Mouse (Mus musculus): ENCODE results near the gene Kdm4b. TPM values are rescaled to one million over a fixed set of nuclear protein-coding genes. Genes with fewer than 3 reads are reported as not detected.

Gene Kdm4b
- polyA plus RNA-seq, 1 experiment from 2014 or later = 43.6 TPM

DNA sequence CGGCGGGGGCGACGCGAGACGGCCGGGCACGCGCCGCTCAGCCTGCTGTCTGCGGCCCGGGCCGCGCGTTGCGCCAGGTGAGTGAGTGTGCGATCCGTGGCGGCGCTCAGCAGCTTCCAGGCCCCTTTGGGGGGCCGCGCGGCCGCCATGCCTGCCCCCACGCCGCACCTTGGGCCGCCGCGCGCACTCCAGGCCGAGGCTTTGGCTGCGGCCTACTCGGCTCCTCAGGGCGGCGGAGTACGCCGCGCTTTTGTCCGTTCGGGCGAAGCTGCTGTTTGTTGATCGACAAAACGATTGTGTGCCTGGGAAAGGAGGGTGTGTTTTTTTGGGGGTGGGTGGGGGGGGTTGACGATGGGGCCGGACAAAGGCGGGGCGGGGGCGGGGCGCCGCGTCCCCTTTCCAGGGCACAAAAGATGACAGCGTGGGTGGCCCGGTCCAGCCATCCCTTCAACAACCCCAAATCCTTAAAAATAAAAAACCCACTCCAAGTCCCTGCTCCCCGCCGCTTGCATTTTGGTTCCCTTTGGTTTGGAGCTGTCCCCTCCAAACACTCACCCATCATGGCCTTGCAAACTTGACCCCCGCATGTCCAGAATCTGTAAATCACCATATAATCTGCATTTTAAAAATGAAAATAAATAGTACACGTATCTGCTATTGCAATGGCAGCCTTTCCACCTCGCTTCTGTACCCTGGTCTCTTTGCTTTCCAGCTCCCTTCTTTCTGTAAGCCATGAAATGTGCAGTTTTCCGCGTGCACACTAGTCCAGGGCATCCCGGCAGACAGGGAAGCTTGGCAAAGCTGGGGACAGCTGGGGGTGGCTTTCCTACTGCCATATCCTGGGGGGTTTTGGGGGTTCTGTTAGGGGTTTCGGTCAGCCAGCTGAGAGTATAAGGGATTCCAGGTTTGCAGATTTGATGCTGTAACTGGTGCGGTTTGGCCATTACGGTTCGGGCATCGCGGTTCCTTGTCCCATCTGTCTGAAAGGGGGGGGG lies 588 bp downstream of the Kdm4b start:
- no peaks in the 10 kb centered on the region for H3K9me3 ChIP-seq (replicated peaks)
- H3K36me3 ChIP-seq = peaks cover 11% of the 10 kb centered on the region
- peak overlapping the region; percentile 81 for H3K4me2 ChIP-seq (replicated peaks)
- peak overlapping the region; percentile 87 for H3K9ac ChIP-seq
- WGBS = 1% methylated on average over 66 of the region's 67 CpGs
- peak; percentile 26; the same call in 1 of the 2 replicates for ATAC-seq (ENCODE audit: insufficient number of reproducible peaks, low FRiP score, low TSS enrichment, low read depth)
- peak overlapping the region; percentile 91 for H3K4me3 ChIP-seq (replicated peaks)
- H3K4me1 ChIP-seq = peaks cover 49% of the 10 kb centered on the region
- H3K27me3 ChIP-seq = no peaks in the 10 kb centered on the region
- peak overlapping the region; percentile 97 for H3K27ac ChIP-seq (replicated peaks)

DNA sequence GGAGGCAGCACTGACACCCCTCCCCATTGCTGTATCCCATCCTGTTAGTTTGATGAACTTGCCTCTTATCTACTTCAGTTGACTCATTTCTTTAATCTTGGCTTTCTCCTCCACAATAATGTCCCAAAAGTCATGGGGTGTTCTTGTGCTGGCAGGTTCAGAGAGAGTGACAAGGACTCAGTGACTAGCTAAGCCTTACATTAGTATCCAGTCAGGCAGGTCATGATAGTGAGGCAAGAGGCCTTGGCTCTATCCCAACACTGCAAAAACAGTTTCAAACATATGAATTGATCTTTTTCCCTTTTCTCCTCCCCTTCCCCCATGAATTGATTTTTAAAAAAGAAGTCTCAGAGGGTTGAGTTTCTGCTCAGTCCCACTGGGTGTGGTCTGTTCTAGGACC lies 3.4 kb downstream of the Kdm4b start:
- Histone ChIP-seq H3K9ac (no peak overlapping the region), H3K27me3 (no peaks in the 10 kb centered on the region), H3K4me3 (replicated peaks) (no peak overlapping the region), H3K36me3 (no peaks in the 10 kb centered on the region), H3K9me3 (replicated peaks) (no peaks in the 10 kb centered on the region), H3K27ac (replicated peaks) (no peak overlapping the region), H3K4me1 (peaks cover 64% of the 10 kb centered on the region), H3K4me2 (replicated peaks) (no peak overlapping the region)
- ATAC-seq (ENCODE audit: insufficient number of reproducible peaks, low FRiP score, low TSS enrichment, low read depth) = no peak

DNA sequence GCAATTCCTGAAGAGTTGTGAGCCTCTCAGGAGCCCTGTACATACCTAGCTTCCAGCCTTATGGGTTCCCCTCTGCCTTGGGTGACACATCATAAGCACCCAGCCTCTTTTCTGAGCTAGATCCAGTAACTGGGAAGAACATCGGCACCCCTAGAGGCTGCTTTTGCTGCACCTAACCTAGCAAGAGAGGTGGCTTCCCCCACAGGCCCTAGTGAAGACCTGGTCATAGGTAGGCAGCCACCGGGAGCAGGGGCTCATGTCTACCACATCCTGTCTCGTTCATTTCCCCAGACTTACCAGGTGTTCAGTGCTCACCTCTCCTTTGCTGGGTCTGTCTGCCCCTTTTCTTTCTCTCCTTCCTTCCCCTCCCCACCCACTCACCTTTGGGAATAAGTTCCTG lies 4.5 kb downstream of the Kdm4b start:
- peak overlapping the region; percentile 1; the same call in 1 of the 2 replicates for H3K27ac ChIP-seq (replicated peaks)
- ATAC-seq (ENCODE audit: insufficient number of reproducible peaks, low FRiP score, low TSS enrichment, low read depth) = no peak
- no peaks in the 10 kb centered on the region for H3K9me3 ChIP-seq (replicated peaks)
- no peak overlapping the region for H3K4me2 ChIP-seq (replicated peaks)
- H3K36me3 ChIP-seq = no peaks in the 10 kb centered on the region
- H3K27me3 ChIP-seq = no peaks in the 10 kb centered on the region
- H3K4me3 ChIP-seq (replicated peaks) = no peak overlapping the region
- peaks cover 60% of the 10 kb centered on the region for H3K4me1 ChIP-seq
- WGBS = 74% methylated on average over 3 of the region's 3 CpGs
- H3K9ac ChIP-seq = no peak overlapping the region

DNA sequence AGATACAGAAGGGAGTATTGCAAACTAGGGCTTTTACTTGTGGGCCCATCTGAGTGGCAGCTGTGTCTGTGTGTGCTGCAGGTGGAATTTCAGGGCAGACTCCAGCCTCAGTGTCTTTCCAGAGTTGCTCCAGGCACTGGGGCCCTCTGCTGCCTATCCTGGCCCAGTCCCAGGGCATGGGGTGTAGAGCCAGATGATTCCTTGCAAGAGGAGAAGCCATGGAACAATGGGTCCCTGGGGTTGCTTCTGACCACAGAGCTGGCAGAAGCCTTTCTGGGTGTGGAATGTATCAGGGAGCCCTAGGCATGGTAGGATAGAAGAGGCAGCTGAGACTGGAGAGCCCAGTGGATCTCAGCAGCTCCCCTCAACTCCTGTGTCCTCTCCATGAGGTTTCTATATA lies 5.4 kb downstream of the Kdm4b start:
- H3K36me3 ChIP-seq = no peaks in the 10 kb centered on the region
- no peak for ATAC-seq (ENCODE audit: insufficient number of reproducible peaks, low FRiP score, low TSS enrichment, low read depth)
- H3K4me2 ChIP-seq (replicated peaks) = no peak overlapping the region
- H3K9me3 ChIP-seq (replicated peaks) = no peaks in the 10 kb centered on the region
- H3K27me3 ChIP-seq = no peaks in the 10 kb centered on the region
- H3K27ac ChIP-seq (replicated peaks) = 0 out of 2 replicates have a peak overlapping the region, but pooled peaks have one; percentile 1
- H3K4me1 ChIP-seq = peaks cover 60% of the 10 kb centered on the region
- no peak overlapping the region for H3K4me3 ChIP-seq (replicated peaks)
- H3K9ac ChIP-seq = no peak overlapping the region

DNA sequence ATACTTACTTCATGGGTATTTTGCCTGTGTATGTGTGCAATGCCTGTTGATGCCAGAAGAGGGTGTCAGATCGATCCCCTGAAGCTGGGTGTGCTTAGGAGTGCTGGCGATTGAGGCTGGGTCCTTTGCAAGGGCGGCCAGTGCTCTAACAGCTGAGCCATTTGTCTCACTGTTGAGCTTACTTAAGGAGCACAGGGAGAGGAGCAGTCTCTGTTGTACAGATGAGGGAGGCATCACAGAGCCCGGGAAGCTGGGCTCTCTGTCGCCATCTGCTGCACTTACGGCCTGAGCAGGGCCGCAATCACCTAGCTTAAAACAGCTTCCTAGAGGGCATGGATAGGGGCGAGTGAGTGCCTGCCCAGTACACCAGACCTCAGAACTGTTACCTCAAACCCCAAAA lies 7.1 kb downstream of the Kdm4b start:
- no peak overlapping the region for H3K4me3 ChIP-seq (replicated peaks)

DNA sequence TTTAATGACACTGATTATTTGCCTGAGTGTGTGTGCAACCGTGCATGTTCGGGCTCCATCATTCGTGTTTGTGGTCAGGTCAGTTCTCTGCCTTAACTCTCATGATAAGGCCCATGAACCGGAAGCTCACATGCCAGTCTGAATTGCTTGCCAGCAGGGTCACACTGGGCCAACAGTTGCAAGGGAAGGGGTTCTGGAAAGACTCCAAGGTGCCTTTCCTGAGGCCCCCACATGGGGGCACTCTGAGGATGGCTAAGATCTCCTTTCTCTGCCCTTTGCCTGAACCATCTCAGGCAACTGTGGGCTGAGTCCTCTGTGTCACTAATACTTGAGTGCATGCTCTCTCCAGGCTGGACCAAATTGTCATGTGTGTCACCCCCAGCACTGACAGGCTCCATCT lies 11.3 kb downstream of the Kdm4b start:
- Histone ChIP-seq H3K27me3 (no peaks in the 10 kb centered on the region), H3K27ac (replicated peaks) (no peak overlapping the region), H3K9ac (no peak overlapping the region), H3K4me1 (peaks cover 24% of the 10 kb centered on the region; the same call in 1 of the 2 replicates), H3K4me3 (replicated peaks) (no peak overlapping the region), H3K36me3 (no peaks in the 10 kb centered on the region), H3K4me2 (replicated peaks) (no peak overlapping the region), H3K9me3 (replicated peaks) (no peaks in the 10 kb centered on the region)
- ATAC-seq (ENCODE audit: insufficient number of reproducible peaks, low FRiP score, low TSS enrichment, low read depth) = no peak
- 62% methylated on average over 4 of the region's 4 CpGs for WGBS

More for the DNA sequence above, 7.1 kb downstream of the Kdm4b start:
- H3K4me1 ChIP-seq = peaks cover 47% of the 10 kb centered on the region
- no peaks in the 10 kb centered on the region for H3K36me3 ChIP-seq
- H3K27me3 ChIP-seq = no peaks in the 10 kb centered on the region
- no peak overlapping the region for H3K4me2 ChIP-seq (replicated peaks)
- H3K27ac ChIP-seq (replicated peaks) = no peak overlapping the region
- H3K9me3 ChIP-seq (replicated peaks) = no peaks in the 10 kb centered on the region
- 42% methylated on average over 8 of the region's 8 CpGs for WGBS
- no peak for ATAC-seq (ENCODE audit: insufficient number of reproducible peaks, low FRiP score, low TSS enrichment, low read depth)
- no peak overlapping the region for H3K9ac ChIP-seq

DNA sequence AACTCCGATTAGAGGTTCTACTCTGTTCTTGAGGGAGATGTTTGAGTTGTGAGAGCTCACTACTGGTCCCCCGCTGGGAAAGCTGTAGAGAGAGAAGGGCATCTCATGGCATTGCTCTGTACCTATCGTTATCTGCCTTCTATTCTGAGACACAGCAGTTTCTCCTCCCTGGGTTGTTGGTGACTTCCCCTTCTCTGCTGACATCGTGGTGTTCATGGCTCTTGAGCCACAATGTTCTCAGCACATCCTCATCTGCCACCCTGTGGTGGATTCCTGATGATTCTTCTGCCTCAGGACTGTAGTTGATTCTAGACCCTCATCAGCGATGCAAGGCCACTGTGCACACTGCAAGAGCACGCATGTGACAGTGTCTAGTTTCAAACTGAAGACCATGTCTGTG lies 11.9 kb downstream of the Kdm4b start:
- Histone ChIP-seq H3K27me3 (no peaks in the 10 kb centered on the region), H3K27ac (replicated peaks) (no peak overlapping the region), H3K9ac (no peak overlapping the region), H3K36me3 (no peaks in the 10 kb centered on the region), H3K9me3 (replicated peaks) (no peaks in the 10 kb centered on the region), H3K4me3 (replicated peaks) (no peak overlapping the region), H3K4me1 (peaks cover 24% of the 10 kb centered on the region; the same call in 1 of the 2 replicates), H3K4me2 (replicated peaks) (no peak overlapping the region)
- ATAC-seq (ENCODE audit: insufficient number of reproducible peaks, low FRiP score, low TSS enrichment, low read depth) = no peak
- WGBS = 90% methylated on average over 6 of the region's 6 CpGs

DNA sequence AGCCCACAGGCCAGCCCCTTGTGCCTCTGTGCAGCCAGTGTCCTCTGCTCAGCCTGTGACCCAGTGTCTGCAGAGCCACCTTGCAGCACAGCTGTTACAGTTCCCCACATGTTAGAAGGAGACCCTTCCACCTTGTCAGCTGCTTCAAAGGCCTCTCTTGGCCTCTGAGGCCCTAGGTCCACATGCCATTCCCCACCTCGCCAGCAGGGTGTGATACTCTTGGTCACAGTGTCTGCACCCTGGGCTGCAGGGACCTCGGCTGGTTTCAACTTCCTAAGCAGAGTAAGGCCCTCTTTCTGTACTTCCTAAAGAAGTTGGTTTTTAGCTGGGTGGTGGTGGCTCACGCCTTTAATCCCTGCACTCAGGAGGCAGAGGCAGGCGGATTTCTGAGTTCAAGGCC lies 13.0 kb downstream of the Kdm4b start:
- H3K9ac ChIP-seq = no peak overlapping the region
- H3K4me3 ChIP-seq (replicated peaks) = no peak overlapping the region
- ATAC-seq (ENCODE audit: insufficient number of reproducible peaks, low FRiP score, low TSS enrichment, low read depth) = no peak
- no peaks in the 10 kb centered on the region for H3K36me3 ChIP-seq
- WGBS = 62% methylated on average over 4 of the region's 4 CpGs
- no peak overlapping the region for H3K27ac ChIP-seq (replicated peaks)
- peaks cover 19% of the 10 kb centered on the region; the same call in 1 of the 2 replicates for H3K4me1 ChIP-seq
- H3K9me3 ChIP-seq (replicated peaks) = no peaks in the 10 kb centered on the region
- H3K4me2 ChIP-seq (replicated peaks) = no peak overlapping the region
- no peaks in the 10 kb centered on the region for H3K27me3 ChIP-seq

DNA sequence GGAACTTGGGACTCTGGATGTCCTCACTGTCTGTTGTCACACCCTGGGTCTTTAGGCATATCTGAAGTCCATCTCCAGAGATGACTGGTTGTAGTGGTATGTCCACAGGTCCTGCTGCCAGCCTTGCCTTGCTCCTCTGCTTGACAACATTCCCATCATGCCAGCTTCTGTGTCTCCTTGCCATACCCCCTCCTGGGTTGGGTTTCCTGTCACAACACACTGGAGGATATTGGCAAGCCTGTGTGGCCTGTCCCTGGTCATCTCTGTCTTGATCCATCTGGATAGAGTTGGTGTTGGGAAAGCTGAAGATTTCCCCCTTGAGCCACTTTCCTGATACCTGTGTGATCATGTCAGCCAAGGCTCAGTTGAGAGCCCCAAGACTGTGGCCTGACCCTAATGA lies 14.9 kb downstream of the Kdm4b start:
- peaks cover 16% of the 10 kb centered on the region; the same call in 1 of the 2 replicates for H3K4me1 ChIP-seq
- no peak overlapping the region for H3K4me2 ChIP-seq (replicated peaks)
- H3K27ac ChIP-seq (replicated peaks) = no peak overlapping the region
- 0 out of 2 replicates have a peak, but pooled peaks cover 3% of the 10 kb centered on the region for H3K36me3 ChIP-seq
- no peak for ATAC-seq (ENCODE audit: insufficient number of reproducible peaks, low FRiP score, low TSS enrichment, low read depth)
- H3K4me3 ChIP-seq (replicated peaks) = no peak overlapping the region
- H3K9ac ChIP-seq = no peak overlapping the region
- H3K27me3 ChIP-seq = no peaks in the 10 kb centered on the region
- H3K9me3 ChIP-seq (replicated peaks) = no peaks in the 10 kb centered on the region

DNA sequence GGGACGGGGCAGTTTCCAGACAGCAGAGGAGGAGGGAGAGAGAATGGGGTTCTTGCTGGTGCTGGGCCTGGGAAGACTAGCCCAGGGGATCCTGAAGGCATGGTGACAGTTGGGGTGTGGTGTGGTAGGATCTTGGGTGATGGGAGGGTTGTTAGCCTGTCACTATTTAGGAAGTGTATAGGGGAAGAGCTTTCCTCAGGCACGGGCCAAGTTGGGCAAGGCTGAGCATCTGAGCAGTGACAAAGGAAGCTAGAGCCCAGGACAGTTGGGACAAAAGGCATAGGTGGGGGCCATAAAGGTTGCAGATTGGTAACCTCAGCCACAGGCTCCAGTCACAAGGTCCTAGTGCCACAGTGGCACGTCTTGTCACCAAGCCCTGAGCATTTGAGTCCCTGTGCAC lies 17.6 kb downstream of the Kdm4b start:
- H3K27ac ChIP-seq (replicated peaks) = no peak overlapping the region
- H3K9ac ChIP-seq = no peak overlapping the region
- H3K27me3 ChIP-seq = no peaks in the 10 kb centered on the region
- H3K9me3 ChIP-seq (replicated peaks) = no peaks in the 10 kb centered on the region
- 0 out of 2 replicates have a peak, but pooled peaks cover 3% of the 10 kb centered on the region for H3K36me3 ChIP-seq
- H3K4me2 ChIP-seq (replicated peaks) = no peak overlapping the region
- no peak overlapping the region for H3K4me3 ChIP-seq (replicated peaks)
- 79% methylated on average over 3 of the region's 3 CpGs for WGBS
- peaks cover 20% of the 10 kb centered on the region; the same call in 1 of the 2 replicates for H3K4me1 ChIP-seq
- no peak for ATAC-seq (ENCODE audit: insufficient number of reproducible peaks, low FRiP score, low TSS enrichment, low read depth)

DNA sequence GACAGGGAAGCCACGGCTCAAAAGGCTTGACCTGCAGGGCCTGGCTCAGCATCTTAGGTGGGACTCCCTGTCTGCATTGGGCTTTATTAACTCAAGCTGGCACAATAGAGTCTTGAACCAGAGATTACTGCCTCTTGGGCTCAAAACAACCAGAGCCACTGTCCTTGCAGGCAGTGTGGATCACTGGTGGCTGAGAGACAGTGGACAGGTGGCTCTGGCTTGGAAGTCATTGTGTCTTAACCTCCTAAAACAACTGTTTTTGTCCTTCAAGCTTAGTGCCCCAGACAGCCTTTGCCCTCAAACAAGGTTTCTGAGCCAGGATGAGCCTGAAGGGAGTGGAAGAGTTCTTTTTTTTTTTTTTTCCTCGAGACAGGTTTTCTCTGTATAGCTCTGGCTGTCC lies 19.5 kb downstream of the Kdm4b start:
- Histone ChIP-seq H3K4me2 (replicated peaks) (no peak overlapping the region), H3K36me3 (0 out of 2 replicates have a peak, but pooled peaks cover 3% of the 10 kb centered on the region), H3K27ac (replicated peaks) (no peak overlapping the region), H3K4me1 (peaks cover 19% of the 10 kb centered on the region; the same call in 1 of the 2 replicates), H3K9ac (no peak overlapping the region), H3K4me3 (replicated peaks) (no peak overlapping the region), H3K27me3 (no peaks in the 10 kb centered on the region), H3K9me3 (replicated peaks) (no peaks in the 10 kb centered on the region)
- WGBS = 70% methylated on average over 2 of the region's 2 CpGs
- no peak for ATAC-seq (ENCODE audit: insufficient number of reproducible peaks, low FRiP score, low TSS enrichment, low read depth)

Data from embryonic facial prominence, embryonic 15.5 days (tissue).